Mouse (Mus musculus) gastrocnemius, postnatal 4 days (tissue): ENCODE measurements at regions not wholly inside any gene's neighbourhood (a gene's known extent, or its start where the extent isn't known, plus 50 kb on each side); places are given as distances from the start of the nearest gene placed in this dataset.
"Not testable (repeated sequence)": the region's sequence is repeated elsewhere in the genome, so short reads cannot be mapped to it uniquely, and the experiment has no call there.

Source experiments
- DNase-seq, 2 experiments: peaks; one replicate each; pipeline ENCODE4 v3.0.0; 2021 to 2022; ENCODE audit warnings: low spot score in 2 of 2, mixed read lengths in 2 of 2

- DNase-seq, result no peak
Observed at GRCm38 (mm10) chr5:133937967-133938918, 161.3 kb upstream of the Castor2 start.

- no peak for DNase-seq
Observed at GRCm38 (mm10) chr5:133935451-133935850, 164.1 kb upstream of the Castor2 start.

GRCm38 (mm10) chr5:133935006-133935405, 164.5 kb upstream of the Castor2 start:
- DNase-seq, result peak in 1 of 2 experiments; percentile 9

GRCm38 (mm10) chr5:133930101-133930500, 169.4 kb upstream of the Castor2 start:
- DNase-seq, result no peak

GRCm38 (mm10) chr5:133927054-133927453, 172.5 kb upstream of the Castor2 start:
- no peak for DNase-seq

- DNase-seq, result no peak
Observed at GRCm38 (mm10) chr5:133925184-133925900, 174.2 kb upstream of the Castor2 start.

- DNase-seq, result no peak
Observed at GRCm38 (mm10) chr5:133922181-133922580, 177.3 kb upstream of the Castor2 start.

GRCm38 (mm10) chr5:133915734-133916550, 183.6 kb upstream of the Castor2 start:
- DNase-seq, result no peak

- no peak for DNase-seq
Observed at GRCm38 (mm10) chr5:133907442-133907841, 192.1 kb upstream of the Castor2 start.

- DNase-seq, result no peak
Observed at GRCm38 (mm10) chr5:133898025-133898598, 201.4 kb upstream of the Castor2 start.

GRCm38 (mm10) chr5:133890728-133891127, 208.8 kb upstream of the Castor2 start:
- DNase-seq, result no peak

GRCm38 (mm10) chr5:133889841-133890240, 209.7 kb upstream of the Castor2 start:
- DNase-seq, result no peak

- DNase-seq, result no peak
Observed at GRCm38 (mm10) chr5:133885507-133885906, 214.0 kb upstream of the Castor2 start.

GRCm38 (mm10) chr5:133885016-133885415, 214.5 kb upstream of the Castor2 start:
- DNase-seq, result peak; percentile 58 to 66

GRCm38 (mm10) chr5:133884593-133884992, 214.9 kb upstream of the Castor2 start:
- DNase-seq, result no peak

- no peak for DNase-seq
Observed at GRCm38 (mm10) chr5:133844483-133844882, 255.0 kb upstream of the Castor2 start.

- not testable (repeated sequence) for DNase-seq
Observed at GRCm38 (mm10) chr5:133842059-133842706, 257.3 kb upstream of the Castor2 start.

GRCm38 (mm10) chr5:133838286-133838685, 261.2 kb upstream of the Castor2 start:
- DNase-seq, result no peak

- no peak for DNase-seq
Observed at GRCm38 (mm10) chr5:133833217-133833616, 266.3 kb upstream of the Castor2 start.

GRCm38 (mm10) chr5:133828226-133828625, 271.3 kb upstream of the Castor2 start:
- DNase-seq, result no peak
